Mouse (Mus musculus): ENCODE measurements around the gene Stx4a. TPM values are rescaled to one million over a fixed set of nuclear protein-coding genes. Genes with fewer than 3 reads are reported as not detected.
A peak's percentile ranks its signal among the peaks of the same experiment; 100 is the strongest.

Stx4a gene
- polyA plus RNA-seq, 1 experiment from 2014 or later = 61.0 TPM

- H3K27me3 ChIP-seq = no peaks in the 10 kb centered on the region
- peaks cover 87% of the 10 kb centered on the region for H3K36me3 ChIP-seq
- H3K4me3 ChIP-seq = no peak overlapping the region
- H3K27ac ChIP-seq = 0 out of 2 replicates have a peak overlapping the region, but pooled peaks have one; percentile 33
- H3K9ac ChIP-seq = 0 out of 2 replicates have a peak overlapping the region, but pooled peaks have one; percentile 28
- no peak for ATAC-seq (ENCODE audit: insufficient number of reproducible peaks, insufficient read depth, low FRiP score, low TSS enrichment, low read depth)
- peaks cover 12% of the 10 kb centered on the region; the same call in 1 of the 2 replicates for H3K4me1 ChIP-seq
- 92% methylated on average over 1 of the region's 1 CpGs for WGBS
- H3K9me3 ChIP-seq = no peaks in the 10 kb centered on the region
- H3K4me2 ChIP-seq = no peak overlapping the region
These were observed 24.4 kb upstream of the Stx4a start for GRCm38 (mm10) chr7:127799738-127800137.

- Histone ChIP-seq H3K4me3 (peak within 1 kb of the TSS; percentile 27), H3K9me3 (no peaks in the 10 kb centered on the region), H3K27me3 (no peaks in the 10 kb centered on the region), H3K36me3 (peaks cover 83% of the 10 kb centered on the region), H3K27ac (0 out of 2 replicates have a peak within 1 kb of the TSS, but pooled peaks have one; percentile 33), H3K4me2 (peak within 1 kb of the TSS; percentile 52), H3K9ac (peak within 1 kb of the TSS; percentile 51; the same call in 1 of the 2 replicates), H3K4me1 (peaks cover 12% of the 10 kb centered on the region; the same call in 1 of the 2 replicates)
- 32% methylated on average over 6 of the region's 6 CpGs for WGBS
- ATAC-seq (ENCODE audit: insufficient number of reproducible peaks, insufficient read depth, low FRiP score, low TSS enrichment, low read depth) = peak; percentile 68
These were observed 23.6 kb upstream of the Stx4a start, which contains the start of gene Hsd3b7 for GRCm38 (mm10) chr7:127800435-127801009. Hsd3b7 (plus strand) TSS chr7:127800604.

- Histone ChIP-seq H3K4me2 (peak overlapping the region; percentile 52), H3K9ac (peak overlapping the region; percentile 51; the same call in 1 of the 2 replicates), H3K27ac (no peak overlapping the region), H3K27me3 (no peaks in the 10 kb centered on the region), H3K36me3 (peaks cover 78% of the 10 kb centered on the region), H3K9me3 (no peaks in the 10 kb centered on the region), H3K4me1 (peaks cover 12% of the 10 kb centered on the region; the same call in 1 of the 2 replicates), H3K4me3 (peak overlapping the region; percentile 27)
- WGBS = 87% methylated on average over 8 of the region's 8 CpGs
- ATAC-seq (ENCODE audit: insufficient number of reproducible peaks, insufficient read depth, low FRiP score, low TSS enrichment, low read depth) = no peak
These were observed 23.0 kb upstream of the Stx4a start for GRCm38 (mm10) chr7:127801010-127801621.

- ATAC-seq (ENCODE audit: insufficient number of reproducible peaks, insufficient read depth, low FRiP score, low TSS enrichment, low read depth) = no peak
- Histone ChIP-seq H3K36me3 (peaks cover 72% of the 10 kb centered on the region), H3K27ac (no peak overlapping the region), H3K9ac (no peak overlapping the region), H3K4me1 (peaks cover 12% of the 10 kb centered on the region; the same call in 1 of the 2 replicates), H3K27me3 (no peaks in the 10 kb centered on the region), H3K4me3 (no peak overlapping the region), H3K9me3 (no peaks in the 10 kb centered on the region), H3K4me2 (no peak overlapping the region)
- WGBS = 91% methylated on average over 17 of the region's 17 CpGs
These were observed 21.8 kb upstream of the Stx4a start for GRCm38 (mm10) chr7:127802313-127802712.

GRCm38 (mm10) chr7:127808821-127809220 is 15.3 kb upstream of the Stx4a start:
- 80% methylated on average over 5 of the region's 5 CpGs for WGBS
- H3K4me1 ChIP-seq = no peaks in the 10 kb centered on the region
- ATAC-seq (ENCODE audit: insufficient number of reproducible peaks, insufficient read depth, low FRiP score, low TSS enrichment, low read depth) = no peak
- H3K27me3 ChIP-seq = no peaks in the 10 kb centered on the region
- no peak overlapping the region for H3K9ac ChIP-seq
- H3K9me3 ChIP-seq = no peaks in the 10 kb centered on the region
- H3K36me3 ChIP-seq = peaks cover 67% of the 10 kb centered on the region
- H3K4me3 ChIP-seq = no peak overlapping the region
- no peak overlapping the region for H3K4me2 ChIP-seq
- H3K27ac ChIP-seq = no peak overlapping the region

- H3K36me3 ChIP-seq = peaks cover 69% of the 10 kb centered on the region
- whole genome bisulfite sequencing = 89% methylated on average over 1 of the region's 1 CpGs
- no peaks in the 10 kb centered on the region for H3K9me3 ChIP-seq
- H3K4me1 ChIP-seq = no peaks in the 10 kb centered on the region
- H3K4me2 ChIP-seq = no peak overlapping the region
- no peak overlapping the region for H3K9ac ChIP-seq
- H3K27me3 ChIP-seq = no peaks in the 10 kb centered on the region
- H3K4me3 ChIP-seq = no peak overlapping the region
- ATAC-seq (ENCODE audit: insufficient number of reproducible peaks, insufficient read depth, low FRiP score, low TSS enrichment, low read depth) = no peak
- H3K27ac ChIP-seq = no peak overlapping the region
These were observed 14.2 kb upstream of the Stx4a start for GRCm38 (mm10) chr7:127809846-127810245.

GRCm38 (mm10) chr7:127810650-127811049 is 13.4 kb upstream of the Stx4a start:
- WGBS = 82% methylated on average over 10 of the region's 10 CpGs
- Histone ChIP-seq H3K27ac (no peak overlapping the region), H3K9ac (no peak overlapping the region), H3K27me3 (no peaks in the 10 kb centered on the region), H3K36me3 (peaks cover 70% of the 10 kb centered on the region), H3K4me3 (no peak overlapping the region), H3K4me1 (no peaks in the 10 kb centered on the region), H3K4me2 (no peak overlapping the region), H3K9me3 (no peaks in the 10 kb centered on the region)
- ATAC-seq (ENCODE audit: insufficient number of reproducible peaks, insufficient read depth, low FRiP score, low TSS enrichment, low read depth) = no peak

GRCm38 (mm10) chr7:127811240-127811639 is 12.9 kb upstream of the Stx4a start:
- Histone ChIP-seq H3K27ac (no peak overlapping the region), H3K9me3 (no peaks in the 10 kb centered on the region), H3K4me1 (peaks cover 5% of the 10 kb centered on the region), H3K4me2 (no peak overlapping the region), H3K36me3 (peaks cover 70% of the 10 kb centered on the region), H3K9ac (no peak overlapping the region), H3K4me3 (no peak overlapping the region), H3K27me3 (no peaks in the 10 kb centered on the region)
- no peak for ATAC-seq (ENCODE audit: insufficient number of reproducible peaks, insufficient read depth, low FRiP score, low TSS enrichment, low read depth)
- 78% methylated on average over 4 of the region's 4 CpGs for WGBS

GRCm38 (mm10) chr7:127812292-127812691 is 11.8 kb upstream of the Stx4a start:
- H3K4me1 ChIP-seq = peaks cover 6% of the 10 kb centered on the region
- WGBS = 77% methylated on average over 3 of the region's 3 CpGs
- no peak overlapping the region for H3K9ac ChIP-seq
- no peak overlapping the region for H3K4me3 ChIP-seq
- no peak overlapping the region for H3K27ac ChIP-seq
- H3K36me3 ChIP-seq = peaks cover 64% of the 10 kb centered on the region
- no peaks in the 10 kb centered on the region for H3K9me3 ChIP-seq
- no peak for ATAC-seq (ENCODE audit: insufficient number of reproducible peaks, insufficient read depth, low FRiP score, low TSS enrichment, low read depth)
- H3K27me3 ChIP-seq = no peaks in the 10 kb centered on the region
- no peak overlapping the region for H3K4me2 ChIP-seq

GRCm38 (mm10) chr7:127813821-127814220 is 10.3 kb upstream of the Stx4a start:
- no peak overlapping the region for H3K4me3 ChIP-seq
- no peaks in the 10 kb centered on the region for H3K9me3 ChIP-seq
- peaks cover 6% of the 10 kb centered on the region for H3K4me1 ChIP-seq
- no peaks in the 10 kb centered on the region for H3K27me3 ChIP-seq
- ATAC-seq (ENCODE audit: insufficient number of reproducible peaks, insufficient read depth, low FRiP score, low TSS enrichment, low read depth) = no peak
- no peak overlapping the region for H3K9ac ChIP-seq
- peaks cover 54% of the 10 kb centered on the region for H3K36me3 ChIP-seq
- WGBS = 84% methylated on average over 4 of the region's 4 CpGs
- no peak overlapping the region for H3K27ac ChIP-seq
- H3K4me2 ChIP-seq = no peak overlapping the region

- Histone ChIP-seq H3K9me3 (no peaks in the 10 kb centered on the region), H3K4me1 (peaks cover 6% of the 10 kb centered on the region), H3K4me3 (no peak overlapping the region), H3K4me2 (no peak overlapping the region), H3K27me3 (no peaks in the 10 kb centered on the region), H3K27ac (no peak overlapping the region), H3K36me3 (peaks cover 50% of the 10 kb centered on the region), H3K9ac (no peak overlapping the region)
- 89% methylated on average over 19 of the region's 19 CpGs for WGBS
- no peak for ATAC-seq (ENCODE audit: insufficient number of reproducible peaks, insufficient read depth, low FRiP score, low TSS enrichment, low read depth)
These were observed 9.7 kb upstream of the Stx4a start for GRCm38 (mm10) chr7:127814241-127814921.

Data from embryonic facial prominence, embryonic 13.5 days (tissue).